Mouse (Mus musculus) urinary bladder, postnatal 36 days (tissue): ENCODE results near the gene Rpap3.
A peak's percentile ranks its signal among the peaks of the same experiment; 100 is the strongest.

Experiments
- DNase-seq, 2 experiments: peaks; one replicate each; pipeline ENCODE4 v3.0.0; 2022; ENCODE audit warnings: low spot score in 2 of 2, mixed read lengths in 1 of 2

Gene Rpap3

GRCm38 (mm10) chr15:97731111-97731510 is 25.5 kb upstream of the Rpap3 start, which contains the start of gene Endou:
Gene Endou (minus strand): TSS chr15:97731339.
- no peak for DNase-seq

- no peak for DNase-seq
These were observed 24.7 kb upstream of the Rpap3 start for GRCm38 (mm10) chr15:97730365-97730764.

- DNase-seq = peak in 1 of 2 experiments; percentile 51
These were observed 23.2 kb upstream of the Rpap3 start for GRCm38 (mm10) chr15:97728804-97729203.

- no peak for DNase-seq
These were observed 22.8 kb upstream of the Rpap3 start for GRCm38 (mm10) chr15:97728394-97728793.

GRCm38 (mm10) chr15:97727520-97727919 is 21.9 kb upstream of the Rpap3 start:
- no peak for DNase-seq

- peak in 1 of 2 experiments; percentile 57 for DNase-seq
These were observed 21.4 kb upstream of the Rpap3 start for GRCm38 (mm10) chr15:97727048-97727447.

GRCm38 (mm10) chr15:97726310-97726709 is 20.7 kb upstream of the Rpap3 start:
- no peak for DNase-seq

GRCm38 (mm10) chr15:97725198-97725785 is 19.7 kb upstream of the Rpap3 start:
- DNase-seq = no peak

GRCm38 (mm10) chr15:97724346-97725197 is 18.9 kb upstream of the Rpap3 start:
- peak; percentile 14 to 40 for DNase-seq

- DNase-seq = no peak
These were observed 18.1 kb upstream of the Rpap3 start for GRCm38 (mm10) chr15:97723536-97724345.

- no peak for DNase-seq
These were observed 15.5 kb upstream of the Rpap3 start for GRCm38 (mm10) chr15:97721008-97721701.

GRCm38 (mm10) chr15:97720026-97720675 is 14.5 kb upstream of the Rpap3 start:
- DNase-seq = peak in 1 of 2 experiments; percentile 22

- no peak for DNase-seq
These were observed 13.9 kb upstream of the Rpap3 start for GRCm38 (mm10) chr15:97719494-97719893.

- no peak for DNase-seq
These were observed 13.0 kb upstream of the Rpap3 start for GRCm38 (mm10) chr15:97718535-97719155.

- DNase-seq = peak; percentile 38 to 60
These were observed 12.4 kb upstream of the Rpap3 start for GRCm38 (mm10) chr15:97717861-97718534.

GRCm38 (mm10) chr15:97716782-97717181 is 11.2 kb upstream of the Rpap3 start:
- no peak for DNase-seq

- no peak for DNase-seq
These were observed 10.1 kb upstream of the Rpap3 start for GRCm38 (mm10) chr15:97715734-97716133.

GRCm38 (mm10) chr15:97715083-97715482 is 9.5 kb upstream of the Rpap3 start:
- no peak for DNase-seq

GRCm38 (mm10) chr15:97712546-97712945 is 6.9 kb upstream of the Rpap3 start:
- DNase-seq = no peak

- no peak for DNase-seq
These were observed 5.3 kb upstream of the Rpap3 start for GRCm38 (mm10) chr15:97710906-97711305.
